Mouse (Mus musculus): ENCODE results near the gene Dlx1. TPM values are rescaled to one million over a fixed set of nuclear protein-coding genes. Genes with fewer than 3 reads are reported as not detected.

Dlx1 gene
- total RNA-seq, 4 experiments from 2014 or later: 0.24 to 0.61 (median 0.42) TPM

GRCm38 (mm10) chr2:71546640-71547071 is 18.7 kb downstream of the Dlx1 start, which contains the start of gene Dlx2:
TSS of gene Dlx2 (minus strand) at chr2:71546754.
- DNase-seq: no peak

- peak; percentile 32 for DNase-seq
These were observed 19.9 kb downstream of the Dlx1 start for GRCm38 (mm10) chr2:71547829-71548228.

GRCm38 (mm10) chr2:71550330-71550729 is 22.4 kb downstream of the Dlx1 start:
- DNase-seq: no peak

GRCm38 (mm10) chr2:71551704-71552103 is 23.8 kb downstream of the Dlx1 start:
- no peak for DNase-seq

- no peak for DNase-seq
These were observed 28.2 kb downstream of the Dlx1 start for GRCm38 (mm10) chr2:71556071-71556470.

- DNase-seq: no peak
These were observed 38.6 kb downstream of the Dlx1 start for GRCm38 (mm10) chr2:71566466-71566865.

- no peak for DNase-seq
These were observed 45.8 kb downstream of the Dlx1 start for GRCm38 (mm10) chr2:71573736-71574135.

- no peak for DNase-seq
These were observed 49.1 kb downstream of the Dlx1 start for GRCm38 (mm10) chr2:71577059-71577458.

- peak; percentile 23 for DNase-seq
These were observed 52.9 kb downstream of the Dlx1 start for GRCm38 (mm10) chr2:71580632-71581466.

GRCm38 (mm10) chr2:71581488-71581887 is 53.6 kb downstream of the Dlx1 start:
- no peak for DNase-seq

Other genes starting within 250 kb of the Dlx1 start
- 100 to 1,000 TPM in 3 of 4 experiments, 10 to 100 TPM in 1; 95.3 to 120 (median 107) TPM for gene Slc25a12, start 160.4 kb upstream of the Dlx1 start, total RNA-seq (2022)
- 10 to 100 TPM; 26.5 to 31.3 (median 28.3) TPM for gene Hat1, start 139.2 kb upstream of the Dlx1 start, total RNA-seq (2022)
- gene Metap1d, start 74.8 kb upstream of the Dlx1 start, total RNA-seq (2022): 10 to 100 TPM; 29.7 to 44.5 (median 37.1) TPM
- under 1 TPM; 0.17 to 0.38 (median 0.19) TPM for gene Dlx2, start 18.6 kb downstream of the Dlx1 start, total RNA-seq (2022)
- 100 to 1,000 TPM; 103 to 167 (median 141) TPM for gene Itga6, start 217.5 kb downstream of the Dlx1 start, total RNA-seq (2022)

Measured in adrenal gland, adult 8-10 months (tissue).